Mouse (Mus musculus): ENCODE measurements around the gene Pigu. TPM values are rescaled to one million over a fixed set of nuclear protein-coding genes. Genes with fewer than 3 reads are reported as not detected.
A peak's percentile ranks its signal among the peaks of the same experiment; 100 is the strongest.

Pigu gene
- polyA plus RNA-seq, 1 experiment from 2014 or later, result 50.3 TPM

GRCm38 (mm10) chr2:155331351-155331750 lies 25.9 kb downstream of the Pigu start:
- ChIA-PET POLR2A (interaction anchor here (1.0 kb wide), 1 partner anchor 26 kb away, joined by 3 read pairs; the partner anchor contains the start of gene Pigu), CTCF (no interaction called here)
- no peaks in the 10 kb centered on the region for H3K27me3 ChIP-seq
- in situ Hi-C loops (cut with MboI; ENCODE audit: low pct_unique_long_range_greater_than_20kb), result no loop called here
- DNase-seq (ENCODE audit: low read depth, low spot score), result no peak
- ATAC-seq, result no peak
- no peak for TF ChIP-seq CTCF (IDR thresholded peaks at IDR 0.05)

DNA sequence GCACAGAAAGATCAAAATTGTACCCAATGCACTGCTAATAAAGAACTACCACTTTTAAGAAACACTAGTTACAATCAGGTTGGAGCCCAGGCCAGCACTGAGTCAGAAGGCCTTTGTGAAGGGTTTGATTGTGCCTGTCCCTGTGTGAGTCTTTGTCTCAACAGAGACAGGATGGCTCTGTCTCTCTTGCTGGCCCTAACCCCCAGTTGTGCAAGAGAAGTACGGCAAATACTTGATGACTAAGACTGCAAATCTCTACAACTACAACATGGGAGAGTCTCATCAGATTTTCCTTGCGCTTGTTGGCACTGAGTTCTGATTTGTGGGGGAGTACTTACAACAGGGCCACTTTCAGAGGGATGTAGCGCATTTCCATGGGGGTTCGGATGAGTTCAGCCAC lies 26.4 kb downstream of the Pigu start:
- TF ChIP-seq CTCF (IDR thresholded peaks at IDR 0.05), result no peak
- in situ Hi-C loops (cut with MboI; ENCODE audit: low pct_unique_long_range_greater_than_20kb), result no loop called here
- ATAC-seq (no peak), DNase-seq (ENCODE audit: low read depth, low spot score) (no peak)
- ChIA-PET POLR2A (interaction anchor here (1.0 kb wide), 1 partner anchor 26 kb away, joined by 3 read pairs; the partner anchor contains the start of gene Pigu), CTCF (no interaction called here)
- H3K27me3 ChIP-seq, result no peaks in the 10 kb centered on the region

DNA sequence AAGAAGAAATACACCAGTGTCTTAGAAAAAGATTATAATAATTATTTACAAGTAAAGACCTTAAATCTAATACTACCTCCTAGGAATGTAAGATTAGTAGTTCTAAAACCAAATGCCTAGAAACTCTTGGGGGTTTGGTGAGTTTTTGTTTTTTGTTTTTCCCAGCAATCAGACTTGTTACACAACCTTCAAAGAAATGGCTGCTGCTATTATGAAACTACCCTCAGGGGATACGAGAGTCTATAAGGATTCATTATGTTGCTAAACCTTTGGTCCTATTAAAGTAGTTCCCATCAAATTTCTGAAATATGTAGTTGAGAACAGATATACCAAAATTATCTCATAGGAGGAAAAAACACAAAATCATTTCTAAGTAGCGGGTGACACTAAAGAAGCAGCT lies 27.5 kb downstream of the Pigu start:
- no peak for TF ChIP-seq CTCF (IDR thresholded peaks at IDR 0.05)
- POLR2A ChIA-PET, result interaction anchor here (0.6 kb wide), 1 partner anchor 89 kb away, joined by 3 read pairs; no protein-coding TSS in a partner anchor
- CTCF ChIA-PET, result interaction anchor here (1.3 to 1.6 kb wide), 2 partner anchors 11 to 20 kb away, joined by 3 to 4 read pairs; no protein-coding TSS in a partner anchor
- ATAC-seq (no peak), DNase-seq (ENCODE audit: low read depth, low spot score) (no peak)
- no peaks in the 10 kb centered on the region for H3K27me3 ChIP-seq
- in situ Hi-C loops (cut with MboI; ENCODE audit: low pct_unique_long_range_greater_than_20kb), result no loop called here

- no peaks in the 10 kb centered on the region for H3K27me3 ChIP-seq
- ATAC-seq (no peak), DNase-seq (ENCODE audit: low read depth, low spot score) (no peak)
- POLR2A ChIA-PET, result interaction anchor here (0.6 kb wide), 1 partner anchor 123 kb away, joined by 3 read pairs; no protein-coding TSS in a partner anchor
- CTCF ChIA-PET, result interaction anchor here (1.3 to 1.6 kb wide), 2 partner anchors 10 to 20 kb away, joined by 3 to 4 read pairs; no protein-coding TSS in a partner anchor
- TF ChIP-seq CTCF (IDR thresholded peaks at IDR 0.05), result no peak
- in situ Hi-C loops (cut with MboI; ENCODE audit: low pct_unique_long_range_greater_than_20kb), result no loop called here
Observed at GRCm38 (mm10) chr2:155328906-155329305, 28.3 kb downstream of the Pigu start.

DNA sequence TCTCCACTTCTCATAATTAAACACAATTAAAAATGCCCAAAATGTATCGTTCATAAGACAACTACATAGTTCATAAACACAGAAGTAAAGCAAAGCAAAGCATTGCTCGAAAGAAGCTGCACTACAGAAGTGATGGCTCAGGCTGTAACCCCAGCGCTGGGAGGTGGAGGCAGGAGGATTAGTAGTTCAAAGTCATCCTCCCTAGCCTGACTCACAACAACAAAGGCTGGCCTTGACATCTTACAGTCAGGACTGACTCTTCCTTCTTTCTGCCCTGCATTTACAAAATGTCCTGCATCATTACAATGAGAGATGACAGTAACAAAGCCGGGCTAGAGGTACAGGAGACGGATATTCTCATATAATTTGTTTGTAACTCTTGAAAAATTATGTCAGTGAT lies 29.3 kb downstream of the Pigu start:
- H3K27me3 ChIP-seq, result no peaks in the 10 kb centered on the region
- DNase-seq (ENCODE audit: low read depth, low spot score) (no peak), ATAC-seq (no peak)
- ChIA-PET POLR2A (no interaction called here), CTCF (no interaction called here)
- no peak for TF ChIP-seq CTCF (IDR thresholded peaks at IDR 0.05)
- in situ Hi-C loops (cut with MboI; ENCODE audit: low pct_unique_long_range_greater_than_20kb), result no loop called here

DNA sequence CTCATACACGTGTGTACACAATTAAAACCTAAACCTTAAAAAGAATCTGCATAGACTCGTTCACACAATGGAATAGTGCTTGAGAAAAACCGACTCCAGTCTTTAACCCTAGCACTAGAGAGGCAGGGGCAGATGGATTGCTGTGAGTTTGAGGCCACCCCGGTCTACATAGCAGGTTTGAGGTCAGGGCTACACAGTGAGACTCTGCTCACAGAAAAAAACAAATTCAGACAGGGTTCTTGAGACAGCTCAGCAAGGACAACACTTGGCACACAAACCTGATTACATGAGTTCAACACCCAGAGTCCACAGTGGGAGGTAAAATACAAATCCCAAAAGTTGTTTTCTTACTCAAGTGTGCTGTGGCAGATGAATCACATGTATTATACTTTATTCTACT lies 31.2 kb downstream of the Pigu start:
- ChIA-PET POLR2A (no interaction called here), CTCF (interaction anchor here (1.5 kb wide), 1 partner anchor 24 kb away, joined by 4 read pairs; no protein-coding TSS in a partner anchor)
- ATAC-seq (no peak), DNase-seq (ENCODE audit: low read depth, low spot score) (no peak)
- TF ChIP-seq CTCF (IDR thresholded peaks at IDR 0.05), result no peak
- in situ Hi-C loops (cut with MboI; ENCODE audit: low pct_unique_long_range_greater_than_20kb), result no loop called here
- H3K27me3 ChIP-seq, result no peaks in the 10 kb centered on the region

- H3K27me3 ChIP-seq, result no peaks in the 10 kb centered on the region
- DNase-seq (ENCODE audit: low read depth, low spot score) (no peak), ATAC-seq (no peak)
- TF ChIP-seq CTCF (IDR thresholded peaks at IDR 0.05), result no peak
- CTCF ChIA-PET, result interaction anchor here (1.0 to 1.2 kb wide), 2 partner anchors 9 to 11 kb away, joined by 3 to 4 read pairs; no protein-coding TSS in a partner anchor
- POLR2A ChIA-PET, result no interaction called here
- in situ Hi-C loops (cut with MboI; ENCODE audit: low pct_unique_long_range_greater_than_20kb), result no loop called here
Observed at GRCm38 (mm10) chr2:155320596-155320995, 36.6 kb downstream of the Pigu start.

DNA sequence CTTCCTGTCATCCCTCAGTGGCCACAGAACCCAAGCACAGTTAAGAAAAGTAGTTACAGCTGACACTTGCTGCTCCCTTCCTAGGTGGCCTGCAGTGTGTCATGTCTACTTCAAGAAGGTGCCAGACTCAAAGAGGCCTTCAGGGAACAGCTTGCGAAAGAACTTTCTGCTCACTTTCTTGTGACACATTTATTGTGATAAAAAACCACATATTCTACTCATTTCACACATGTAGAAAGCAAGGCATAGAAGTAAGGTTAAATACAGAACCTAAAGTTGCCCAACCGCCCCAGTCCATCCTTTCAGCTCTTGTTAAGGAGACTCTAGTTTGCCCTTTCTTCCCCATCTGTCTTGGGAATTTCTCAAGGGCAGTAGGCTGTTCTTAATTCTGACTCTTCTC lies 38.6 kb downstream of the Pigu start:
- CTCF ChIA-PET, result interaction anchor here (0.9 kb wide), 1 partner anchor 10 kb away, joined by 3 read pairs; no protein-coding TSS in a partner anchor
- in situ Hi-C loops (cut with MboI; ENCODE audit: low pct_unique_long_range_greater_than_20kb), result no loop called here
- TF ChIP-seq CTCF (IDR thresholded peaks at IDR 0.05), result no peak
- POLR2A ChIA-PET, result no interaction called here
- H3K27me3 ChIP-seq, result no peaks in the 10 kb centered on the region
- ATAC-seq (no peak), DNase-seq (ENCODE audit: low read depth, low spot score) (no peak)

DNA sequence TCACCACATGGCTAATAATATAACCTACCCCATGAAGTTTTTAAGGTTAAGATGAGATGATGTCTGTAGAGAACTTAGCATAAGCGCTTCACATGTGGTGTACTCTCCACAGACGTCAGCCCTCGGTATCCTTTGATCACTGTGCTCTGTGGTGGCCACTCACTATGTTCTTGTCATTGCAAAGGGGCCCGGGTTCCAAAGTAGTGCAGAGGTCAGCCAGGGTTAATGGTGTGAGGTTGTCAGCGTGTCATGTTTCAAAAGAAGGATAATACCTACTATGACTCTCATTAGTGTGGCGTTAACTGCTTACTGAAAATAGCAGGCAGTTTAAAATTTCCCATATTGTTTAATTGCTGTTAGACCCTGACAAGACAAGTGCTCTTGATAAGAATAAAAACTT lies 43.6 kb downstream of the Pigu start:
- ChIA-PET CTCF (no interaction called here), POLR2A (interaction anchor here (0.9 kb wide), 1 partner anchor 29 kb away, joined by 3 read pairs; no protein-coding TSS in a partner anchor)
- DNase-seq (ENCODE audit: low read depth, low spot score), result no peak
- no peak for ATAC-seq
- H3K27me3 ChIP-seq, result no peaks in the 10 kb centered on the region
- in situ Hi-C loops (cut with MboI; ENCODE audit: low pct_unique_long_range_greater_than_20kb), result no loop called here
- no peak for TF ChIP-seq CTCF (IDR thresholded peaks at IDR 0.05)

- in situ Hi-C loops (cut with MboI; ENCODE audit: low pct_unique_long_range_greater_than_20kb), result no loop called here
- ATAC-seq (no peak), DNase-seq (ENCODE audit: low read depth, low spot score) (no peak)
- CTCF ChIA-PET, result interaction anchor here (1.0 to 1.6 kb wide), 5 partner anchors 11 to 20 kb away, joined by 3 to 5 read pairs (median 4); no protein-coding TSS in a partner anchor
- TF ChIP-seq CTCF (IDR thresholded peaks at IDR 0.05), result peak; percentile 63
- POLR2A ChIA-PET, result no interaction called here
- H3K27me3 ChIP-seq, result no peaks in the 10 kb centered on the region
Observed at GRCm38 (mm10) chr2:155308936-155309592, 48.2 kb downstream of the Pigu start.

DNA sequence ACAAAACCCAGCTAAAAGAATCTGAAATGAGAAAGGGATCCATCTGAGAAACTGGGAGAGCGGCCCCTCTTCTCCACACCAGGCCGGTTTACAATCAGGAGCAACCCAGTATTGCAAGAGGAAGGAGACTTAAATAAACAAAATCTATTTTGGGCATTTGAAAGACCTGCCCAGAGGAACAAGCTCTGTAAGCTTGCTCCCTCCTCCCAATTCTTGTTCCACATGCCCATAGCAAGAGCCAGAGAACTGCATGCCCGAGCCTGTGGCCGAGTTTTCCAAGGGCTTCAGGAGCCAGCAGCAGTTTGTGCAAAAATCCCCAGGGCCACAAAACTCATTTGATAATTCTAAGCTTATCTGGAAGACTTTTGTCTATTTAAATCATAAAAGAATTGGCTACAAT lies 57.7 kb downstream of the Pigu start:
- POLR2A ChIA-PET, result no interaction called here
- in situ Hi-C loops (cut with MboI; ENCODE audit: low pct_unique_long_range_greater_than_20kb), result no loop called here
- DNase-seq (ENCODE audit: low read depth, low spot score) (no peak), ATAC-seq (no peak)
- CTCF ChIA-PET, result interaction anchor here (1.0 to 2.2 kb wide), 5 partner anchors 10 to 85 kb away, joined by 3 to 8 read pairs (median 3); no protein-coding TSS in a partner anchor
- H3K27me3 ChIP-seq, result no peaks in the 10 kb centered on the region
- TF ChIP-seq CTCF (IDR thresholded peaks at IDR 0.05), result no peak

Measured in Patski (cell line).